Mouse (Mus musculus) cerebellum, postnatal 25 days (tissue): Measurements from ENCODE around the gene Rps29.
A peak's percentile ranks its signal among the peaks of the same experiment; 100 is the strongest.
"Not testable (repeated sequence)": the region's sequence is repeated elsewhere in the genome, so short reads cannot be mapped to it uniquely, and the experiment has no call there.

ENCODE experiments used
- DNase-seq, 2 experiments: peaks; one replicate each; pipeline ENCODE4 v3.0.0; 2021; ENCODE audit warnings: mixed read lengths in 2 of 2

The Rps29 gene

DNA sequence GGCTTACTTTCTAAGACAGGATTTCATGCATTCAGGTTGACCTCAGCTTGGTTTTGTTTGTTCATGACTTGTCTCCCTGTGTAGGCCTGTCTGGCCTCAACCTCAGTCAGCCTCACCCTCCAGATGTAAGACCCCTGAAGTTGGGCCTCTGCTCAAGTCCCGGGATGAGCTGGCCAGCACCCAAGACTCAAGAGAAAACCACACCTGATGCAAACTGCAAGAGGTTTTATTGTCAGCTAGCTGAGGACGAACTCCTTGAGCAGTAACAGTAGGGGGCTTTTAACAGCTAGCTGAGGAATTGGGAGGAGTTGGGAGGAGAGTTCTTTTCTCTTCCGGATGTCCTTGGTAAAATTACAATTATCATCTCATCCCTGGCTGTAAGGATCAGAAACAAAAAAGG, 18.5 kb upstream of the Rps29 start:
- DNase-seq = no peak

DNA sequence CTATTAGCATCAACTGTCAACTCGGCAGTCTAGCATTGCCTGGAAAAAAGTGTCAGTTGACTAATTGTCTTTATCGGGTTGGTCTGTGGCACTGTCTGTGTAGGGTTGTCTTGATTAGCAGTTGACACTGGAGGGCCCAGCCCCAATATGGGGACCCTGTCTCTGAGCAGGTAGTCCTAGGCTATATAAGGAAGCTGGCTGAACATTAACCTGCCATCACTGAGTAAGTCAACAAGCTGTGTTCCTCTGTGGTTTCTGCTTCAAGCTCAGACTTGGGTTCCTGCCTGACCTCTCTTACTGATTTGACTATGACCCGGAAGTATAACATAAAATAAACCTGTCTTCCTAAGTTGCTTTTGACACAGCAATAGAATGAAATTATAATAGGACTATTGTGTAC, 17.0 kb upstream of the Rps29 start:
- DNase-seq = no peak

DNA sequence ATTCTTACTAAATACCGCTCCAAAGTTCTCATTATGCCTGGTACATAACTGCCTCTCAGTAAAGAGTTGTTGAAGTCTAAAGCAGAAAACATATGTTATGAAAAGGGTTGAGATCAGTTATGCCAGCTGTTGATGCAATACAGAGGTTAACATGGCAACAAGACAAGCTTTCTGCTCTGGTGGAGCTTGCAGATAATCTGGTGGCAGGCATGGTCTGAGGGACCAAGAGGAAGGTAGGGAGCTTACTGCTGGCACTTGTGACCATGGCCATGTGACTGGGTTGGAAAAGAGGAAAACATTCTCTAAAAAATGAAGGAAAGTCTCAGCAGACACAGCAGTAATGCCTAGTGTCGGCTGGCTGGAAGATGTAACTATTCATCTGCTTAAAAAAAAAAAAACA, 12.3 kb upstream of the Rps29 start:
- DNase-seq = no peak

DNA sequence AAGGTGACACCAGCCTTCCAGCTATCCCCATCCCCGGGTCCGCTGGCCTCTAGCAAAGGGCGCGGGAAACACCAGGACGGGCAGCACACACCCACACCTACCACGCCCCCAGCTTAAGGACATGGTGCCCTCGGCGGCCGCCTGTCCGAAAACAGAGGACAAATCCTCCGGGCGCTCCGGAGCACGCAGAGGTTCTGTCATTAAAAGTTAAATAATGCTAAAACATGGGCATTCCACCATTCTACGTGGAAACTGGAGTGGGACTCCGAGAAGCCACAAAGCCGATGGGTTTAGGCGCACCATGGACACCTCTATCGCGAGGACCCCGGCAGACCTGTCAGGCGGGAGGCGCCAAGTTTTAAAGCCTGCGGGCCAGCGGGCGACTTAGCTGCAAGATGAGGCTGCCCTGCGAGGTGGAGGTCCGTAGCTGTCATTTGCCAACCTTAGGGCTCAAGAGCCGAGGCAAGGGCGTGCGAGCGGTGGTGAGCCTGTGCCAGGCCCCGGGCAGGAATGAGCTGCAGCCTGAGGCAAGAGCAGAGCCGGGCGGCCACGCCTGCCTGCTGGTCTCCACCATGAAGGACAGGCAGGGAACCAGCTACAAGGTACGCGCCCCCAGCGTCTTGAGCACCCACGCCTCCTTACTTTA, 9.6 kb upstream of the Rps29 start, which contains the start of gene Lrr1:
Gene Lrr1 (plus strand): TSS at position 354 of the 646 bp plus-strand sequence.
- DNase-seq = peak; percentile 90

DNA sequence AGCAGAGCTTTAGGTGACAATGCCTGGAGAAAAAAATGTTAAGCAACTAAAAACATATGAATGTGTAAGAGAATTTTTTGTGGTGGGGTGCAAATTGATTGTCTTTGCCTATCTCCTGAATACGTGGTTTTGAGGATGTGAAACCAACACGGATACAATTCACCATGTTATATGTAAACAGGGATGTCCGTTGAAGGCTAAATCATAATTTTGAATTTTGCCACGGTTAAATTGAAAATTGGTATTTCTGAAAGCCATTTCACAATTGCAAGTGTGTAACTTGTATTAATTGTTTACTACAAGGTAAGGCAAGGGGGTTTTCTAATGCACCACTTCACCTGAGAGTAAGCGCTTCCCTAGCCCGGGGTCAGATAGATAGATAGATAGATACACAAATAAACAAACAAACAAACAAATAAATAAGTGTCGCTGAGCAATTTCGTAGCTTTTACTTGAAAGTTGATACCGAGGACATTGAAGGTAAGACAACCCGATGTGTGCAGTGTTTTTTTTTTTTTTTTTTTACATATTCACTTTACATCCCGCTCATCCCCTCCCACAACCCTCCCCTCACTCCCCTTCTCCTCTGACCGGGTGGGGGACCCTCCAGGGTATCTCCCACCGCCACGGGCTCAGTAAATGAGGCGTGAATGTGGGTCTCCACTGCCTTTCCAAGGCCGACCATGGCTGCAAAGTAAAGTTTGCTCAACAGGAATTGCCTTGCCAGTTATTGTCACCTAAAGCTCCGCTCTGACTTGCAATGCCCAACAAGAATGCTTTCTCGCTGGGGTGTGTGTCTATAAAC, 8.9 kb upstream of the Rps29 start:
- DNase-seq = no peak

DNA sequence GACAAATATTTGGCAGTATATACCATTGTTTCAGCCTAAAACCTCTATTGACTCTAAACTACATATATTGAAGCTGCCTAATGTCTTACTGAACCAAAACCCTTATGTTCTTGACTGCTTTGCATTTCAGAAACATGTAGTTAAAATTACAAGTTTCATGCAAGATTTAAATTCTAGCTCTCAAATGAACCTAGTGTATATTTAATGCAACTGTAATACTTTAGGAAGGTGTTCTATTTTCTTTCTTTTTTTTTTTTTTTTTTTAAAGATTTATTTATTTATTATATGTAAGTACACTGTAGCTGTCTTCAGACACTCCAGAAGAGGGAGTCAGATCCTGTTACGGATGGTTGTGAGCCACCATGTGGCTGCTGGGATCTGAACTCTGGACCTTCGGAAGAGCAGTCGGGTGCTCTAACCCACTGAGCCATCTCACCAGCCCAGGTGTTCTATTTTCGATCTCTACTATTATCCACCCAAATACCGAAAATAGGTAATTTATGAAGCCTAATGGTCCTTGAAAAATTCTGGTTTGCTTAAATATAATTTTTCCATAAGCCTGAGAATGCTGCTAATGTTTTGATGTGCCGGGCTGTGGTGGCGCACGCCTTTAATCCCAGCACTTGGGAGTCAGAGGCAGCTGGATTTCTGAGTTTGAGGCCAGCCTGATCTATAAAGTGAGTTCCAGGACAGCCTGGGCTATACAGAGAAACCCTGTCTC, 8.0 kb upstream of the Rps29 start:
- DNase-seq = not testable (repeated sequence)

DNA sequence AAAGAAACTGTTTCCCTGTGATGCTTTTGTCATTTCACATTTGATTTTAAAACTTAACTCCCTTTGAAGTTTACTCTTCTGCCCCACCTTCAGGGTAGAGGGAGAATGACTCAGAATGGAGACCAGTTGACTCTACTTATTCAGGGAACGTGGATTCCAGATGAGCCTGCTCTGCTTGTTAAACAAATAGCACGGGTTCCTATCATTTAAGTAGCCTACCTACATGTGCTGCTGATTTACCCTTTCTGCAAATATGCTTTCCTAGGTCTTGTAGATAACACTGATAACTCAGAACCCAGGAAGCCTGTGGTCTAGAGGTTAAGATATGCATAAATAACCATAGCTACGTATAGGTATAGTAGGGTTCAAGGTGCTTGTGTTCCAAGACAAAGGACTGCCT, 5.9 kb upstream of the Rps29 start:
- DNase-seq = no peak

DNA sequence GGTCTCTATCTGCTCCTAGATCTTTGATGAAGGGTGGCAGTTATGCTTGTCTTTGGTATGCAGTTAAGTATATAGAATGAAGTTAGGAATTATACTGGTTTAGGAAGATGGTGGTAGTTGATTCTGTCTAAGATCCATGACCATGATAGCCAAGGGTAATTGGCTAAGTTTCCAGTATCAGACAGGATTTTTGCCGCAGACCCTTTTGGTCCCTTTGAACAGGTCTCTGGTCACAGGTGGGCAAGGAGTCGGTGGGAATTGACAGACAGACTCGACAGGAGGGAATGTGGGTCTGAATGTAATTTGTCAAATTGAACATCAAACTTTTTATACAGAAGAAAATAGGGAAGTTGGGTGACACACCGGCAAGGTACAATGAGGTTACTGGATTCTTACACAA, 4.6 kb upstream of the Rps29 start:
- not testable (repeated sequence) for DNase-seq

DNA sequence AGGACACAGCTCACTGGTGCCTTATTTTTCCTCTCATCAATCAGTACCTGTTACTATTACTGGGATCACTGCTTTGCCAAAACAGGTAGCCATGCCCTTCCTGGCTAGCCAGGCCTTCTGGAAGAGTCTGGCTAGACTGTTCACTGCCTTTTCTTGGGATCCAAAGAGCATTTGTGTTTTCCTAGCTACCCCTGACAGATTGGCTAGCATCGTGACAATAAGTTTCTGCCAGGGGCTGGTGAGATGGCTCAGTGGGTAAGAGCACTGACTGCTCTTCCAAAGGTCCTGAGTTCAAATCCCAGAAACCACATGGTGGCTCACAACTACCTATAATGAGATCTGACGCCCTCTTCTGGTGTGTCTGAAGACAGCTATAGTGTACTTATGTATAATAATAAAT, 1.7 kb upstream of the Rps29 start:
- DNase-seq = not testable (repeated sequence)

DNA sequence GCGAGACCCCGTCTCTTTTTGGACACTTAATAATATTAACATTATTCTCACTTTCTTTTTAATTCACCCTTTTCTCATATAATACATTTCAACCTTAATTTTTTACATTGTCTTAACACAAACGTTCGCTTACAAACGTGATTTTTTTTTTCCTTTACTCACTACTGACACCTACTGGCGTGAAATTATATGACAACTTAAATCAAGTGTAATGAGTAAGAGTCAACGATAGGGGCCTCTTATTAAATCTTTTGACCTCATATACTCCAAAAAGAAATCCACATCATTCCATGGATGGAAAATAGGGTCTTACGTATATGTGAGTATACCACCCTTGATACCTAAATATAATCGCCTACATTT, 573 bp upstream of the Rps29 start:
- DNase-seq = peak; percentile 35 to 37

DNA sequence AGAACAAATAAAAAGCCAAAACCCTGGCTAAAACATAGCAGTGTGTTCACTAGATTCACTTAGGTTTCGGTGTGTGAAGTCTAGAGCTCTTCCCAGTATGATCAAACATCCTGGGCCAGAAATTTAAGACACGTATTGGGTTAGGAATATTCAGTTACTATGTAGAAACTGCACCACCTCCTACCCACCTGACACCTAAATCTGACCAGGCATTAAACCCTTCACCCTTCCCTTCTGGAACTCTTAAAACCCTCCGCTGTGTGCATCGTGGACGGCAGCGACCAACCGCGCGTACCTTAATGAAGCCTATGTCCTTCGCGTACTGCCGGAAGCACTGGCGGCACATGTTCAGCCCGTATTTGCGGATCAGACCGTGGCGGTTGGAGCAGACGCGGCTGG, 621 bp downstream of the Rps29 start:
- no peak for DNase-seq

DNA sequence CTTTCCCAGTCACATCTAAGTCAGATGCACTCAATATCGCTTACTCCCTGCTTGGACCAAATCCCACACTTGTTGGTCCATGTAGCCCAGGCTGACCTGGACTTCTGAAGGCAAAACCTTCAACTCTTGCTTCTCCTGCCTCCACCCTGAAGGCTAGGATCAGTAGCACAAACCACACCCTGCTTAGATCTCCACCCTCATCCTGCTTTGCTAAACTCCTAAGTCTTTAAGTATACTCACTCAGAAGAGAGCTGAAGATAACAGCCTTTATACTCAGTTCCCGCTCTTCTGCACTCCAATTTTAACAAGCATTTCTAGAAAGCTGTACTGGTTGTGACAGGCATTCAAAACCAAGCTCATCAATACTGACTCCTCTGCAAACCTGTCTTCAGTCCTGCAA, 1.9 kb downstream of the Rps29 start:
- no peak for DNase-seq

DNA sequence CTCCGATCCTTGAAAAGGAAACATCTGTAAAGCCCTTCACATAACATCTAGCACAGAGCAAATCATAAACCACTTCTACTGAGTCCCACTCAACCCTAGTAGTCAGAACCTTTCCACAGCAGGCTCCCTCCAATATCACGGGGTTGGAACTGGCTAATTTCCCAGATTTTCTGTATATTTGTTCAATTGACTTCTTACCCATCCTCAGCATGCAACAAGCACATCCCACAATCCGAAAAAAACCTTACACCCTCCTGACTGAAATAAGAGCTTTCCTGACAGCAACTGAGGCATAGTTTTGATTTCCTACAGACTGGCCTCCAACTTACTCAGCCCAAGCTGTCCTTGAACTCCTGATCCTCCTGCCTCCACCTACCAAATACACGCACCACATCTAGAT, 2.5 kb downstream of the Rps29 start:
- DNase-seq = no peak

DNA sequence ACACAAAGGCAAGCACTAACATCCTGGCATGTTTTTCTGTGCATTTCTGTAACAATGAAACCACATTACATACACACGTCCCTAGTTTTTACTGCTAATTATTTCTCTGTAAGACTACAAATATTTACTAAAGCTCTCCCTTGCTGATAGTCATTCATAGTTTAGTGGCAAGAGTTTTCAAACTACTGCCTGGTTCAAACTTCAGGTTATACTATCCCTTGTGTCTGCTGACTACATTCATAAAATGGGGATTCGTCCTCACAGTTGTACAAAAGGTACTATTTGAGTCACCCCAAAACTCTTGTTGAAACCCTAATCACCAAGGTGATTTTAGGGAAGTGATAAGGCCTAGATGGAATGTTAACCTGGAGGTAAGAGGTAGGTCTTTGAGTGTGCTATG, 3.1 kb downstream of the Rps29 start:
- no peak for DNase-seq

DNA sequence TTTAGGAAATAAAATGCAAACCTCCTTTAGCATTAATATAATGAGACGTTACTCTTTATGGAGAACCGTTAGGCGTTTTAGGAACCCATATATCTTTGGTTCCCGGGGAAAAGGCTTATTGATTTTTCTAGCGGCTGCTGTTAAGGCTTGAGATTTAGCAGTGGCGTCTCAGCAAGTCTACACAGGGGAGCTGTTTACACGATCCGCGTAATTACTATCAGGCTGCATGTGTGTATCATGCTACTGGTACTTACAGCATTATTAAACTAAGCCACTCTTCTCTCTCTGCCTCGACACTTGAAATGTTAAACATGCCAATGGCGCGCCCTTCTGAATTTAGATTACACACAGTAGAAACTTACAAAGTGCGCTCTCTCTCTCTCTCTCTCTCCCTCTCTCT, 8.9 kb downstream of the Rps29 start:
- no peak for DNase-seq

DNA sequence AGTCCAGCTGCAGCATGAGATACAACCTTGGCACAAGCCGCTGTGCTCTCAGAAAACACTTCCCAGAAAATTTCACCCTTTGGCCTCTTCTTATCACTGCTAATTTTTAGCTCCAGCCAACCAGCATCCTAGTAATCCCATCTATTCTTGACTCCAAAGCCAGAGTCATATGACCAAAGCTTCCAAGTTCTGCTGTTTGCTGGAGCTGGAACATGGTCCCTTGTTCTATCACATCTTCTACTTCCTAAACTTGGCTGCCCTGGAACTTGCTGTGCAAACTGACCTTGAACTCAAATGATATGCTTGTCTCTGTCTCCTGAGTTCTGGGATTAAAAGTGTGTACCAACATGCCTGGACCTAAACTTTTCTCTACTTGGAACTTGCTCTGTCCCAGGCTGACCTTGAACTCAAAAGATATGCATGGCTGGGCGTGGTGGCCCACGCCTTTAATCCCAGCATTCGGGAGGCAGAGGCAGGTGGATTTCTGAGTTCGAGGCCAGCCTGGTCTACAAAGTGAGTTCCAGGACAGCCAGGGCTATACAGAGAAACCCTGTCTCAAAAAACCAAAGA, 11.7 kb downstream of the Rps29 start:
- no peak for DNase-seq

DNA sequence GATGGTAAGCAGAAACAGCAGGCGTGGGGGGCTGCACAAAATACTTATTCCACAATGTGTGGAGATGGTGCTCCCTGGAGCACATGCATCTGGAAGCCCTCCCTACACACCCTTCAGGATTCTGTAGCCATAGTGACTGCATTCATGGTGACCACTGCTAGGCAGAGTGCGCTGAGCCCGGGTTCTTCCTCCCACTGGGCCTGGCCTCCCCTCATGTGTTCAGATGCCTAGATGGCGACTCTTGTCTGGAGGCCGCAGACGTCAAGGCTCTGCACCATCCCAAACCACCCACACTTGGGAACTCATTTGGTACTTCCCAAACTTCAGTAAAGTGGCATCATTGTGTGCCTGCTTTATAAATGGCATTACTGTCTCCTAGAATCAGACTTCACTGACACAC, 15.5 kb downstream of the Rps29 start:
- DNase-seq = no peak

DNA sequence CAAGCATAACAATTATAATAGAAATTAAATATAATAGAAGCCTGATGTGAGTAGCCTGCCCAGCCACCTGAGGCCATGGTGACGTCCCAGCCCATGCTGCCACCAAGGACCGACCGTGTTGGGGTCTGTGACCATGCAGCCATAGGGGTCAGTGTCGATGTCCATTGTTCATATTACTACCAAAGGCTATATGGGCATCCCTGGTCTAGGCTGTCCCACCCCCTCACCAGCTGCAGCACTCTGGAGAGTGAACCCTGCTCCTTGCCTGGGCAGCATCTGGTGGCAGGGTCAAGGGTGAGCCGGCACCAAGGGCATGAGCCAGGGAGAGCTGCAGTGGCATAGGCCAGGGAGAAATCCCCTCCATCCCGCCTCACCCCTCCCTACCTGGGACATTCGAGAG, 19.1 kb downstream of the Rps29 start:
- no peak for DNase-seq

DNA sequence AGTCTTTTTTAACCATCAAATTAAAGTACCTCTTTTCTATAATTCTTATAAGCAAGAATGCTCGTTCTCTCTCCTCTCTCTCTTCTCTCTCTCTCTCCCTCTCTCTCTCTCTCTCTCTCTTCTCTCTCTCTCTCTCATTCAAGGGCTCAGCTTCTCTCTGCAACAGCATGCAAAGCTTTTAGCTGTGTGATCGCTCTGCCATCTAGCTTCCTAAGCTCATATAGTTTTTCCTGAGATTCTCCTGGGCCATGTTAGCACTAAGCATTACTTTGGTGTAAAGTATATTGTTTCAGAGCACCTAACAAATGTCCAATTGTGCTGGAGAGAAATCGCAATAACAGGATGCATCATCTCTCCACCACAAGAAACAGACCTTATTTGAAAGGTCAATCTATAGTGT, 19.8 kb downstream of the Rps29 start:
- no peak for DNase-seq

DNA sequence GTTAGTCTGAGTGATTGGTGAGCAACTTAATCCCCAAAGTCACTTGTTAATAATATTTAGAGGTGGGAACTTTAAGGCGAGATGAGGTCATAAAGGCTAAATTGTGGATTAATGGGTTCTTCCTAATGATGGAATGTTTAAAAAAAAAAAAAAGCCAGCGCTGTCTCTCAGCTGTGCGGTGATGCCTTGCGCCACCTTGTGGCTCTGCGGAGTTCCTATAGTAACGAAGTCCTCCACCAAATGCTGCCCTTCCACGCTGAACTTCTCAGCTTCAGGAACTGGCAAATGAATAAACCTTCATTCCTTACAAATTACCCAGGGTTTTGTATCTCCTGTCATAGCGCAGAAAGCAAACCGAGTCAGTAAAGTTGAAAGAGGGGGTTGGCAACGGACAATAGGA, 27.0 kb downstream of the Rps29 start:
- peak; percentile 32 to 74 for DNase-seq

DNA sequence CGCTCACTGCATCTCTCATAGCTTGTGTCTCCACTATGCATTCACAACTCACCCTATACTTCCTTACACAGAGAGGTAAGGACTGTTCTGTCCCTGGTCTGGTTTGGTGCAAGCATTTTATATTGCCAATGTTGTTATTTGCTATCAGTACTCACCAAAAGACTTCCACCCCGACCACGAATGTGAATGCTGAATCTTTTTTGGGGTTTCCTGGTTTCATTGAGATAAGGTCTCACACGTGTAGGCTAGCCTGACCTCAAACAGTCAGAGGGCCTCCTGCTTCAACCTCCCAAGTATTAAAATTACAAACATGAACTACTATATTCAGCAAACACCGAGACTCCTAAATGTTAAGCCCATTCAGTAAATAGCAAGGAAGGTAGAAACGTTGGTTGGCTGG, 27.7 kb downstream of the Rps29 start:
- no peak for DNase-seq

DNA sequence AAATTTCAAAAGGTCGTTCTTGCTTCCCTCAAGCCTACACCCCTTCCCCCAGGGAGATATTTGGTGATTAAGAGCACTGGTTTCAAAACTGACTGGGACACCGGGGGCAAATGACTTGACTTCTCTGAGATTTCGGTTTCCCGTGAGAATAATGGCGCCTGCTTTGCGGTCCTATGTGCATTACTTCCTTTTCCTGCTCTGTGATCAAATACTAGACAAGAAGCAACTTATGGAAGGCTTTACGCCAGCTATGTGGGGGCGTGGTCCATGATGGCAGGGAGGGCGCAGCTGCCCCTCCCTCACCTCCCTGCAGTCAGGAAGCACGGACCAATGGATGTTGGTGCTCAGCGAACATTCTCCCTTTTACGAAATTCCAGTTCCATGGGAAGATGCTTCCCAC, 28.5 kb downstream of the Rps29 start:
- no peak for DNase-seq

DNA sequence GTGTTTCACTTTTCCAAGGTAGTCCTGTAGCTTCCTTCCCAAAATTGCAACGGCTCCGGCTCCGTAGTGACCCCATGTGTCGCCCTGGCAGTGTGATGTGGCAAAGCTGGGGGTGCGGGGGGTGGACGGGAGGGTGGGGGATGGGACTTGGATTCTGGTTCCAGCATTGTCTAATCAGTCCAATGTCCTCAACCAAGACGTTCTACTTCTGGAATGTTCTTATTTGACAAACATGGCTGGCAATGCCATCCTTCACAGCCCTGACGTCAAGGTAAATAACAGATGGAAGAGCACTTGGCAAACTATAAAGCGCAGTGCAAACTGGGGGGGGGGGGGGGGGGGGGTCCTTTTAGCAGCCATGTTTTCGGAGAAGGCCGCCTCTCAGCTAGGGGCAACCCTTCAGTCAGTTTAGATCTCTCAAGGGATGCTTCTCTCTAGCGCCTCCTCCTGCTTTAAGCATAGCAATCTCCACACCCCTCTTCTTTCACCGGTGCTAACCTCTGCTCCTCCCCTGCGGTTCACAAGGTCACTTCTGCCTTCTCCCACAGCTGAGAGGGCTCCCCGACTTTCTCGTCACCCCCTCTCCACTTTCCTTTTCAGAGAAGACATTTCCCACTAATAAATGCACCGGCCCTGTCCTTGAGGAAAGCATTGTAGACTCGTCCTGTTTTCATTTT, 29.2 kb downstream of the Rps29 start:
- no peak for DNase-seq
